Mouse (Mus musculus): ENCODE measurements around the gene Stn1. TPM values are rescaled to one million over a fixed set of nuclear protein-coding genes. Genes with fewer than 3 reads are reported as not detected.

The Stn1 gene
- polyA plus RNA-seq, 2 experiments, result 6.4 to 8.1 TPM

- H3K4me3 ChIP-seq (ENCODE audit: insufficient read depth in 1 of 2, low read depth in 2 of 2, low read length in 2 of 2), result no peak overlapping the region
- H3K9ac ChIP-seq (replicated peaks), result no peak overlapping the region
- no peaks in the 10 kb centered on the region for H3K9me3 ChIP-seq (ENCODE audit: control insufficient read depth, low read length)
- no peak overlapping the region for H3K4me2 ChIP-seq (ENCODE audit: low read depth)
- WGBS (ENCODE audit: insufficient replicate concordance), result 58% methylated on average over 4 of the region's 4 CpGs
- no peaks in the 10 kb centered on the region for H3K27me3 ChIP-seq (ENCODE audit: control insufficient read depth, insufficient read depth, low read length)
- no peak for ATAC-seq (ENCODE audit: insufficient read depth)
- no peaks in the 10 kb centered on the region for H3K4me1 ChIP-seq (replicated peaks; ENCODE audit: control insufficient read depth in 2 of 2, insufficient read depth in 2 of 2, low read length in 1 of 2)
- DNase-seq (ENCODE audit: low read depth in 3 of 3, low spot score in 3 of 3), result no peak
- no peak overlapping the region for H3K27ac ChIP-seq
- TF ChIP-seq EP300 (IDR thresholded peaks at IDR 0.05; ENCODE audit: low read depth) (no peak), CTCF (IDR thresholded peaks at IDR 0.05; ENCODE audit: low read depth) (no peak)
- H3K36me3 ChIP-seq (replicated peaks; ENCODE audit: control insufficient read depth, insufficient read depth, low read depth), result no peaks in the 10 kb centered on the region
These were observed 38.4 kb downstream of the Stn1 start for GRCm38 (mm10) chr19:47498942-47499341.

- H3K27me3 ChIP-seq (ENCODE audit: control insufficient read depth, insufficient read depth, low read length), result no peaks in the 10 kb centered on the region
- H3K9me3 ChIP-seq (ENCODE audit: control insufficient read depth, low read length), result no peaks in the 10 kb centered on the region
- DNase-seq (ENCODE audit: low read depth in 3 of 3, low spot score in 3 of 3) (no peak), ATAC-seq (ENCODE audit: insufficient read depth) (no peak)
- no peak overlapping the region for H3K27ac ChIP-seq
- no peak overlapping the region for H3K4me2 ChIP-seq (ENCODE audit: low read depth)
- TF ChIP-seq CTCF (IDR thresholded peaks at IDR 0.05; ENCODE audit: low read depth) (no peak), EP300 (IDR thresholded peaks at IDR 0.05; ENCODE audit: low read depth) (no peak)
- no peaks in the 10 kb centered on the region for H3K4me1 ChIP-seq (replicated peaks; ENCODE audit: control insufficient read depth in 2 of 2, insufficient read depth in 2 of 2, low read length in 1 of 2)
- H3K36me3 ChIP-seq (replicated peaks; ENCODE audit: control insufficient read depth, insufficient read depth, low read depth), result no peaks in the 10 kb centered on the region
- no peak overlapping the region for H3K9ac ChIP-seq (replicated peaks)
- H3K4me3 ChIP-seq (ENCODE audit: insufficient read depth in 1 of 2, low read depth in 2 of 2, low read length in 2 of 2), result no peak overlapping the region
- 70% methylated on average over 6 of the region's 6 CpGs for WGBS (ENCODE audit: insufficient replicate concordance)
These were observed 39.6 kb downstream of the Stn1 start for GRCm38 (mm10) chr19:47497736-47498135.

GRCm38 (mm10) chr19:47497313-47497712 is 40.0 kb downstream of the Stn1 start:
- H3K4me3 ChIP-seq (ENCODE audit: insufficient read depth in 1 of 2, low read depth in 2 of 2, low read length in 2 of 2), result no peak overlapping the region
- H3K4me1 ChIP-seq (replicated peaks; ENCODE audit: control insufficient read depth in 2 of 2, insufficient read depth in 2 of 2, low read length in 1 of 2), result no peaks in the 10 kb centered on the region
- TF ChIP-seq CTCF (IDR thresholded peaks at IDR 0.05; ENCODE audit: low read depth) (no peak), EP300 (IDR thresholded peaks at IDR 0.05; ENCODE audit: low read depth) (no peak)
- ATAC-seq (ENCODE audit: insufficient read depth) (no peak), DNase-seq (ENCODE audit: low read depth in 3 of 3, low spot score in 3 of 3) (no peak)
- H3K4me2 ChIP-seq (ENCODE audit: low read depth), result no peak overlapping the region
- no peaks in the 10 kb centered on the region for H3K27me3 ChIP-seq (ENCODE audit: control insufficient read depth, insufficient read depth, low read length)
- WGBS (ENCODE audit: insufficient replicate concordance), result 70% methylated on average over 9 of the region's 9 CpGs
- no peak overlapping the region for H3K27ac ChIP-seq
- no peaks in the 10 kb centered on the region for H3K9me3 ChIP-seq (ENCODE audit: control insufficient read depth, low read length)
- H3K9ac ChIP-seq (replicated peaks), result no peak overlapping the region
- no peaks in the 10 kb centered on the region for H3K36me3 ChIP-seq (replicated peaks; ENCODE audit: control insufficient read depth, insufficient read depth, low read depth)

DNA sequence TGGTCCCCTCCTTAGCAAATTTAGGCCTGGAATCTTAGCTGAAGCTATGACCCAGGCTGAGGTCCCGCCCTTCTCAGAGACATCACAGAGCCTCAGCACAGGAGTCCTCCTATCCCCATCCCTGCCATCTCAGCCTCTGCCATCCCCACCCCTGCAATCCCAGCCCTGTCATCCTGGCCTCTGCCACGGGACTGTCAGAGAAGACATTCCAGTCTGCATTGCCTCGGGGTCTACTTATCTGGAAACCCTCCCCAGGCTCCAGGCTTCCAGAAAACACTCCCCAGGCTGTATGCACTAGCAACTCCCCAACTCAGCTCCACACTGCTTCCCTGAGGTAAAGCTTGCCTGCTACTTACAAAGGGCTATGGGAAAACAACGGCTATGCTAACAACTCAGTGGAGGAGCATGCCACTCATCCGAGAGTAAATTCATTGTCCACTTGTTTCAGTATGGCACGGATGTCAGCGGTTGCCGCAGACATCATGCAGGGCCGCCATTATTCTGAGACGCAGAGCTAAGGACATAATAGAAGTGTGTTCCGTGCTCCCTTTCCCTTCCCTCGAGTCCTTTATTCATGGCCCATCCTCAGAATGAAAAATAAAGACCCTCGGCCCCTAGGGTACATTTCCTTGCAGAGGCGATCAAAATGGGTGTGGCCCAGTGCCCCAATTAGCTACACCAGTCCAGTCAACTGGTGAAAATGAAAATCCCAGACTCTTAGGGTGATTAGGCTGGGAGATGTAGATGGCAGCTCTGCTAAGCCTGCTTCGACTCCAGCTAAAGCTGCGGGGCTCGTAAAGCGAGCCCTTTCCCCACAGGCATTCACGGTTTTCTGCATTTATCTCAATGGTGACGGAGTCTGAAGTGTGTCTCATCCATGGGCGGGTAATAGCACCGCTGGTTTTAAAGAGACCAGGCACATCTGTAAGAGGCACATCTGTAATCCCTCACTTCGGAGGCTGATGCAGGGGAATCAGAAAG is 44.0 kb downstream of the Stn1 start:
- 69% methylated on average over 23 of the region's 23 CpGs for WGBS (ENCODE audit: insufficient replicate concordance)
- Histone ChIP-seq H3K4me1 (replicated peaks; ENCODE audit: control insufficient read depth in 2 of 2, insufficient read depth in 2 of 2, low read length in 1 of 2) (no peaks in the 10 kb centered on the region), H3K27me3 (ENCODE audit: control insufficient read depth, insufficient read depth, low read length) (no peaks in the 10 kb centered on the region), H3K9ac (replicated peaks) (no peak overlapping the region), H3K27ac (no peak overlapping the region), H3K9me3 (ENCODE audit: control insufficient read depth, low read length) (no peaks in the 10 kb centered on the region; the same call in 1 of the 2 replicates), H3K36me3 (replicated peaks; ENCODE audit: control insufficient read depth, insufficient read depth, low read depth) (no peaks in the 10 kb centered on the region), H3K4me2 (ENCODE audit: low read depth) (no peak overlapping the region), H3K4me3 (ENCODE audit: insufficient read depth in 1 of 2, low read depth in 2 of 2, low read length in 2 of 2) (no peak overlapping the region)
- TF ChIP-seq CTCF (IDR thresholded peaks at IDR 0.05; ENCODE audit: low read depth) (no peak), EP300 (IDR thresholded peaks at IDR 0.05; ENCODE audit: low read depth) (no peak)
- no peak for DNase-seq (ENCODE audit: low read depth in 3 of 3, low spot score in 3 of 3)
- no peak for ATAC-seq (ENCODE audit: insufficient read depth)

GRCm38 (mm10) chr19:47492422-47492821 is 44.9 kb downstream of the Stn1 start:
- H3K4me1 ChIP-seq (replicated peaks; ENCODE audit: control insufficient read depth in 2 of 2, insufficient read depth in 2 of 2, low read length in 1 of 2), result no peaks in the 10 kb centered on the region
- H3K4me3 ChIP-seq (ENCODE audit: insufficient read depth in 1 of 2, low read depth in 2 of 2, low read length in 2 of 2), result no peak overlapping the region
- no peak overlapping the region for H3K27ac ChIP-seq
- no peaks in the 10 kb centered on the region for H3K27me3 ChIP-seq (ENCODE audit: control insufficient read depth, insufficient read depth, low read length)
- H3K36me3 ChIP-seq (replicated peaks; ENCODE audit: control insufficient read depth, insufficient read depth, low read depth), result no peaks in the 10 kb centered on the region
- no peak for ATAC-seq (ENCODE audit: insufficient read depth)
- no peak overlapping the region for H3K4me2 ChIP-seq (ENCODE audit: low read depth)
- 72% methylated on average over 6 of the region's 6 CpGs for WGBS (ENCODE audit: insufficient replicate concordance)
- H3K9me3 ChIP-seq (ENCODE audit: control insufficient read depth, low read length), result no peaks in the 10 kb centered on the region; the same call in 1 of the 2 replicates
- no peak for TF ChIP-seq EP300 (IDR thresholded peaks at IDR 0.05; ENCODE audit: low read depth)
- TF ChIP-seq CTCF (IDR thresholded peaks at IDR 0.05; ENCODE audit: low read depth), result no peak
- DNase-seq (ENCODE audit: low read depth in 3 of 3, low spot score in 3 of 3), result no peak
- no peak overlapping the region for H3K9ac ChIP-seq (replicated peaks)

Measured in liver, embryonic 14.5 days (tissue).